Mouse (Mus musculus) limb, embryonic 13.5 days (tissue): Measurements from ENCODE around the gene Dnaic2. TPM values are rescaled to one million over a fixed set of nuclear protein-coding genes. Genes with fewer than 3 reads are reported as not detected.
A peak's percentile ranks its signal among the peaks of the same experiment; 100 is the strongest.

Source experiments
- ATAC-seq: fragments of 200-750 bp; cut with Nextera tagmentation; 2 replicates; pipeline ENCODE4 v1.8.0; 2017; ENCODE audit warnings: low read depth, moderate number of reproducible peaks, moderate TSS enrichment; ENCODE audit not compliant: low FRiP score
- H3K27ac ChIP-seq: fragments of 300-500 bp; sonication (generic); 2 replicates; pipeline ENCODE4 v1.5.1; 2015; ENCODE audit warnings: inconsistent platforms, mild to moderate bottlenecking, moderate library complexity
- H3K27me3 ChIP-seq: fragments of 300-500 bp; sonication (generic); 2 replicates; pipeline ENCODE4 v1.6.1; 2015; ENCODE audit warnings: mild to moderate bottlenecking, inconsistent platforms
- H3K36me3 ChIP-seq: fragments of 300-500 bp; sonication (generic); 2 replicates; pipeline ENCODE4 v1.6.1; 2015; ENCODE audit warnings: inconsistent platforms, mild to moderate bottlenecking, moderate library complexity
- H3K4me1 ChIP-seq: fragments of 300-500 bp; sonication (generic); 2 replicates; pipeline ENCODE4 v1.6.1; 2015; ENCODE audit warnings: inconsistent platforms
- H3K4me2 ChIP-seq: fragments of 300-500 bp; sonication (generic); replicated peaks from 2 replicates; pipeline ENCODE4 v1.6.1; 2015; ENCODE audit warnings: inconsistent platforms, mild to moderate bottlenecking, moderate library complexity
- H3K4me3 ChIP-seq: fragments of 300-500 bp; sonication (generic); 2 replicates; pipeline ENCODE4 v1.5.1; 2015; ENCODE audit warnings: moderate library complexity, mild to moderate bottlenecking, inconsistent platforms
- H3K9ac ChIP-seq: fragments of 300-500 bp; sonication (generic); 2 replicates; pipeline ENCODE4 v1.6.1; 2015; ENCODE audit warnings: mild to moderate bottlenecking, inconsistent platforms
- H3K9me3 ChIP-seq: fragments of 300-500 bp; sonication (generic); 2 replicates; pipeline ENCODE4 v1.6.1; 2016; ENCODE audit warnings: inconsistent platforms
- WGBS: fragments of 180-500 bp; shearing (Covaris S2); methylation state at CpG from one replicate; pipeline ENCODE4 v1.1.7; 2015; 5-methylcytosine and 5-hydroxymethylcytosine counted together
- polyA plus RNA-seq: library from polyadenylated mRNA; unstranded; fragments of >200 nt; fragmentation: Nextera tagmentation; extraction: Ambion mirVana; gene quantifications from 2 replicates; pipeline ENCODE4 v1.2.1, GENCODE M21; 2015

Gene Dnaic2
- polyA plus RNA-seq, 1 experiment from 2014 or later, result 0.95 TPM

- no peaks in the 10 kb centered on the region for H3K36me3 ChIP-seq
- H3K9ac ChIP-seq, result no peak overlapping the region
- H3K27ac ChIP-seq, result no peak overlapping the region
- no peaks in the 10 kb centered on the region for H3K9me3 ChIP-seq
- H3K4me1 ChIP-seq, result peaks cover 28% of the 10 kb centered on the region
- 48% methylated on average over 6 of the region's 6 CpGs for WGBS
- H3K4me2 ChIP-seq, result no peak overlapping the region
- peaks cover 10% of the 10 kb centered on the region; the same call in 1 of the 2 replicates for H3K27me3 ChIP-seq
- no peak overlapping the region for H3K4me3 ChIP-seq
- ATAC-seq, result no peak
Measured at GRCm38 (mm10) chr11:114729832-114730363, 2.7 kb downstream of the Dnaic2 start.

GRCm38 (mm10) chr11:114731711-114732110 lies 4.5 kb downstream of the Dnaic2 start:
- no peak overlapping the region for H3K27ac ChIP-seq

GRCm38 (mm10) chr11:114732890-114733289 lies 5.7 kb downstream of the Dnaic2 start:
- Histone ChIP-seq H3K4me1 (peaks cover 11% of the 10 kb centered on the region; the same call in 1 of the 2 replicates), H3K27ac (no peak overlapping the region), H3K9me3 (no peaks in the 10 kb centered on the region), H3K36me3 (no peaks in the 10 kb centered on the region), H3K27me3 (peaks cover 5% of the 10 kb centered on the region; the same call in 1 of the 2 replicates), H3K4me2 (no peak overlapping the region), H3K9ac (no peak overlapping the region), H3K4me3 (no peak overlapping the region)
- 78% methylated on average over 22 of the region's 22 CpGs for WGBS
- no peak for ATAC-seq

More at GRCm38 (mm10) chr11:114731711-114732110, 4.5 kb downstream of the Dnaic2 start:
- H3K9me3 ChIP-seq, result no peaks in the 10 kb centered on the region
- H3K4me2 ChIP-seq, result no peak overlapping the region
- no peak overlapping the region for H3K9ac ChIP-seq
- WGBS, result 71% methylated on average over 4 of the region's 4 CpGs
- peaks cover 10% of the 10 kb centered on the region; the same call in 1 of the 2 replicates for H3K27me3 ChIP-seq
- H3K36me3 ChIP-seq, result no peaks in the 10 kb centered on the region
- H3K4me3 ChIP-seq, result no peak overlapping the region
- peaks cover 21% of the 10 kb centered on the region for H3K4me1 ChIP-seq
- ATAC-seq, result no peak

- no peak overlapping the region for H3K9ac ChIP-seq
- H3K4me1 ChIP-seq, result peaks cover 9% of the 10 kb centered on the region; the same call in 1 of the 2 replicates
- no peak overlapping the region for H3K27ac ChIP-seq
- 81% methylated on average over 2 of the region's 2 CpGs for WGBS
- no peaks in the 10 kb centered on the region; the same call in 1 of the 2 replicates for H3K27me3 ChIP-seq
- H3K9me3 ChIP-seq, result no peaks in the 10 kb centered on the region
- no peak overlapping the region for H3K4me2 ChIP-seq
- H3K36me3 ChIP-seq, result no peaks in the 10 kb centered on the region
- no peak for ATAC-seq
- H3K4me3 ChIP-seq, result no peak overlapping the region
Measured at GRCm38 (mm10) chr11:114736111-114736510, 8.9 kb downstream of the Dnaic2 start.

GRCm38 (mm10) chr11:114736913-114737624 lies 9.9 kb downstream of the Dnaic2 start:
- WGBS, result 34% methylated on average over 11 of the region's 11 CpGs
- ATAC-seq, result no peak
- Histone ChIP-seq H3K36me3 (no peaks in the 10 kb centered on the region), H3K4me2 (no peak overlapping the region), H3K9me3 (no peaks in the 10 kb centered on the region), H3K27me3 (no peaks in the 10 kb centered on the region; the same call in 1 of the 2 replicates), H3K4me3 (no peak overlapping the region), H3K27ac (no peak overlapping the region), H3K4me1 (peaks cover 9% of the 10 kb centered on the region; the same call in 1 of the 2 replicates), H3K9ac (peak overlapping the region; percentile 13; the same call in 1 of the 2 replicates)

GRCm38 (mm10) chr11:114740598-114740997 lies 13.4 kb downstream of the Dnaic2 start:
- Histone ChIP-seq H3K4me2 (no peak overlapping the region), H3K9ac (no peak overlapping the region), H3K4me1 (peaks cover 9% of the 10 kb centered on the region; the same call in 1 of the 2 replicates), H3K27me3 (peaks cover 9% of the 10 kb centered on the region), H3K4me3 (no peak overlapping the region), H3K27ac (no peak overlapping the region), H3K9me3 (no peaks in the 10 kb centered on the region), H3K36me3 (no peaks in the 10 kb centered on the region)
- ATAC-seq, result no peak
- WGBS, result 39% methylated on average over 10 of the region's 10 CpGs

GRCm38 (mm10) chr11:114741451-114741850 lies 14.2 kb downstream of the Dnaic2 start:
- Histone ChIP-seq H3K4me2 (no peak overlapping the region), H3K27ac (no peak overlapping the region), H3K36me3 (no peaks in the 10 kb centered on the region), H3K4me3 (no peak overlapping the region), H3K9me3 (no peaks in the 10 kb centered on the region), H3K9ac (no peak overlapping the region), H3K4me1 (peaks cover 9% of the 10 kb centered on the region; the same call in 1 of the 2 replicates), H3K27me3 (peaks cover 9% of the 10 kb centered on the region)
- 62% methylated on average over 6 of the region's 6 CpGs for WGBS
- ATAC-seq, result no peak

GRCm38 (mm10) chr11:114745134-114745533 lies 17.9 kb downstream of the Dnaic2 start:
- no peak overlapping the region for H3K4me3 ChIP-seq
- H3K9ac ChIP-seq, result no peak overlapping the region
- no peaks in the 10 kb centered on the region for H3K36me3 ChIP-seq
- H3K4me1 ChIP-seq, result peaks cover 5% of the 10 kb centered on the region; the same call in 1 of the 2 replicates
- H3K9me3 ChIP-seq, result no peaks in the 10 kb centered on the region
- H3K27me3 ChIP-seq, result peaks cover 9% of the 10 kb centered on the region
- ATAC-seq, result peak; percentile 75
- H3K27ac ChIP-seq, result no peak overlapping the region
- 2% methylated on average over 12 of the region's 12 CpGs for WGBS
- peak overlapping the region; percentile 51 for H3K4me2 ChIP-seq

- Histone ChIP-seq H3K9me3 (no peaks in the 10 kb centered on the region), H3K27ac (no peak overlapping the region), H3K4me2 (no peak overlapping the region), H3K27me3 (peaks cover 9% of the 10 kb centered on the region), H3K4me3 (no peak overlapping the region), H3K4me1 (no peaks in the 10 kb centered on the region), H3K9ac (no peak overlapping the region), H3K36me3 (no peaks in the 10 kb centered on the region)
- ATAC-seq, result no peak
- 60% methylated on average over 12 of the region's 12 CpGs for WGBS
Measured at GRCm38 (mm10) chr11:114747564-114748138, 20.4 kb downstream of the Dnaic2 start.

- Histone ChIP-seq H3K9me3 (no peaks in the 10 kb centered on the region), H3K36me3 (no peaks in the 10 kb centered on the region), H3K4me3 (peak within 1 kb of the TSS; percentile 49), H3K4me1 (peaks cover 10% of the 10 kb centered on the region; the same call in 1 of the 2 replicates), H3K9ac (peak within 1 kb of the TSS; percentile 67), H3K4me2 (peak within 1 kb of the TSS; percentile 89), H3K27me3 (peaks cover 62% of the 10 kb centered on the region), H3K27ac (no peak within 1 kb of the TSS)
- 2% methylated on average over 51 of the region's 51 CpGs for WGBS
- ATAC-seq, result peak; percentile 76
Measured at GRCm38 (mm10) chr11:114764820-114765818, 37.9 kb downstream of the Dnaic2 start, which contains the start of gene Kif19a. Gene Kif19a, plus strand, starts transcription at chr11:114765388.

GRCm38 (mm10) chr11:114769911-114770310 lies 42.7 kb downstream of the Dnaic2 start:
- H3K4me3 ChIP-seq, result no peak overlapping the region
- no peak for ATAC-seq
- no peaks in the 10 kb centered on the region for H3K36me3 ChIP-seq
- no peak overlapping the region for H3K4me2 ChIP-seq
- H3K27ac ChIP-seq, result no peak overlapping the region
- peaks cover 7% of the 10 kb centered on the region; the same call in 1 of the 2 replicates for H3K4me1 ChIP-seq
- peaks cover 28% of the 10 kb centered on the region for H3K27me3 ChIP-seq
- no peaks in the 10 kb centered on the region for H3K9me3 ChIP-seq
- no peak overlapping the region for H3K9ac ChIP-seq
- WGBS, result 60% methylated on average over 6 of the region's 6 CpGs
